In genomic region chr10:24712367-24712761, GRCm38 (mm10) we compare ENCODE assay signal across 8 mouse cellular contexts. TPM values are rescaled to one million over a fixed set of nuclear protein-coding genes. Genes with fewer than 3 reads are reported as not detected.
DNase-seq lines count a peak whose midpoint lies in the region; ATAC-seq and TF ChIP-seq lines count a peak whose summit lies in the region.

No protein-coding gene starts in this region.

- no peaks in the 10 kb centered on the region for H3K9me3 ChIP-seq in heart, embryonic 12.5 days (replicated peaks)
- no peaks in the 10 kb centered on the region for H3K9me3 ChIP-seq in MEL (replicated peaks; ENCODE audit: insufficient read depth, low read length)
- no peaks in the 10 kb centered on the region for H3K9me3 ChIP-seq in hindbrain, embryonic 13.5 days
- H3K9me3 ChIP-seq in midbrain, embryonic 10.5 days (replicated peaks) = no peaks in the 10 kb centered on the region

- no peaks in the 10 kb centered on the region for H3K27me3 ChIP-seq in heart, embryonic 12.5 days (replicated peaks)
- H3K27me3 ChIP-seq in MEL (ENCODE audit: control insufficient read depth in 1 of 2, insufficient read depth in 2 of 2, low read length in 2 of 2) = no peaks in the 10 kb centered on the region; a peak in 2 of 4 replicates
- H3K27me3 ChIP-seq in hindbrain, embryonic 13.5 days = peaks cover 21% of the 10 kb centered on the region
- peaks cover 50% of the 10 kb centered on the region for H3K27me3 ChIP-seq in midbrain, embryonic 10.5 days (ENCODE audit: low read depth, poor library complexity, severe bottlenecking)

- no peak overlapping the region for H3K27ac ChIP-seq in heart, embryonic 12.5 days (ENCODE audit: poor library complexity, severe bottlenecking)
- H3K27ac ChIP-seq in MEL (ENCODE audit: control insufficient read depth, low read depth, low read length) = no peak overlapping the region
- H3K27ac ChIP-seq in hindbrain, embryonic 13.5 days = no peak overlapping the region
- H3K27ac ChIP-seq in midbrain, embryonic 10.5 days (replicated peaks) = peak overlapping the region; percentile 69

- H3K4me2 ChIP-seq in heart, embryonic 12.5 days = peak overlapping the region; percentile 90
- peak overlapping the region; percentile 99 for H3K4me2 ChIP-seq in hindbrain, embryonic 13.5 days

- no peak for TF ChIP-seq POLR2A in MEL (IDR thresholded peaks at IDR 0.05; ENCODE audit: control insufficient read depth in 1 of 2, insufficient read depth in 1 of 2, low read depth in 1 of 2, low read length in 2 of 2, poor library complexity in 1 of 2)

- WGBS in heart, embryonic 12.5 days = 12% methylated on average over 15 of the region's 15 CpGs
- 17% methylated on average over 15 of the region's 15 CpGs for WGBS in hindbrain, embryonic 13.5 days
- WGBS in midbrain, embryonic 10.5 days = 14% methylated on average over 15 of the region's 15 CpGs

- peak overlapping the region; percentile 70 for H3K4me3 ChIP-seq in heart, embryonic 12.5 days
- peak overlapping the region; percentile 62 to 67 for H3K4me3 ChIP-seq in MEL (ENCODE audit: control insufficient read depth in 1 of 2, insufficient read depth in 1 of 2, low read depth in 2 of 2, low read length in 2 of 2)
- peak overlapping the region; percentile 68 for H3K4me3 ChIP-seq in hindbrain, embryonic 13.5 days
- H3K4me3 ChIP-seq in midbrain, embryonic 10.5 days = peak overlapping the region; percentile 74

- no peaks in the 10 kb centered on the region for H3K4me1 ChIP-seq in heart, embryonic 12.5 days (replicated peaks)
- H3K4me1 ChIP-seq in MEL (ENCODE audit: control insufficient read depth in 1 of 2, insufficient read depth in 2 of 2, low read length in 2 of 2) = 0 out of 4 replicates have a peak, but pooled peaks cover 0 to 5% of the 10 kb centered on the region in 2 experiments
- peaks cover 9% of the 10 kb centered on the region for H3K4me1 ChIP-seq in hindbrain, embryonic 13.5 days (replicated peaks)
- H3K4me1 ChIP-seq in midbrain, embryonic 10.5 days = peaks cover 16% of the 10 kb centered on the region

- no peaks in the 10 kb centered on the region for H3K79me2 ChIP-seq in MEL (ENCODE audit: control insufficient read depth, insufficient read depth, low read length, poor library complexity)

- no peaks in the 10 kb centered on the region for H3K36me3 ChIP-seq in heart, embryonic 12.5 days
- H3K36me3 ChIP-seq in MEL (ENCODE audit: control insufficient read depth in 1 of 2, insufficient read depth in 2 of 2, low read length in 2 of 2) = no peaks in the 10 kb centered on the region
- no peaks in the 10 kb centered on the region for H3K36me3 ChIP-seq in hindbrain, embryonic 13.5 days
- H3K36me3 ChIP-seq in midbrain, embryonic 10.5 days = no peaks in the 10 kb centered on the region

- intact Hi-C loops in heart, postnatal 10 days (cut with DNase I) = loop anchor here (5.0 kb wide), 1 partner anchor 80 kb away; no protein-coding TSS in a partner anchor

- TF ChIP-seq RAD21 in MEL (IDR thresholded peaks at IDR 0.05; ENCODE audit: low read depth, low read length) = no peak

- TF ChIP-seq EP300 in MEL (IDR thresholded peaks at IDR 0.05; ENCODE audit: low read depth in 1 of 2, low read length in 2 of 2) = no peak

- DNase-seq in heart, postnatal 10 days = no peak
- peak; percentile 16 for DNase-seq in MEL (ENCODE audit: low read depth, low spot score)
- DNase-seq in midbrain, embryonic 10.5 days (ENCODE audit: low spot score) = no peak
- DNase-seq in urinary bladder, postnatal 25 days (ENCODE audit: low spot score) = no peak
- no peak for DNase-seq in gastrocnemius, adult 18-20 months (ENCODE audit: low spot score)
- no peak for DNase-seq in layer of hippocampus, postnatal 36 days

- TF ChIP-seq CTCF in MEL (IDR thresholded peaks at IDR 0.05 in 2 of 3, conservative IDR thresholded peaks at IDR 0.05 in 1 of 3; ENCODE audit: control insufficient read depth in 1 of 3, insufficient read depth in 1 of 3, low read depth in 2 of 3, low read length in 3 of 3, poor library complexity in 1 of 3, severe bottlenecking in 1 of 3) = no peak

- ATAC-seq in heart, embryonic 12.5 days (ENCODE audit: insufficient number of reproducible peaks, low FRiP score) = no peak
- ATAC-seq in hindbrain, embryonic 13.5 days (ENCODE audit: low FRiP score) = 0 out of 2 replicates have a peak, but pooled peaks have one; percentile 19

- H3K9ac ChIP-seq in heart, embryonic 12.5 days = peak overlapping the region; percentile 76
- peak overlapping the region; percentile 36 for H3K9ac ChIP-seq in MEL (ENCODE audit: control insufficient read depth, low read depth, low read length, poor library complexity, severe bottlenecking)
- H3K9ac ChIP-seq in hindbrain, embryonic 13.5 days = peak overlapping the region; percentile 77

TF ChIP-seq in MEL, 35 proteins besides CTCF, POLR2A, EP300 and RAD21:
- no peak for TF ChIP-seq ZC3H11A (IDR thresholded peaks at IDR 0.05; ENCODE audit: low read depth, low read length)
- no peak for TF ChIP-seq ELF1 (IDR thresholded peaks at IDR 0.05; ENCODE audit: low read depth, low read length)
- TF ChIP-seq CHD2 (IDR thresholded peaks at IDR 0.05; ENCODE audit: low read length) = no peak
- no peak for TF ChIP-seq MAFK (IDR thresholded peaks at IDR 0.05; ENCODE audit: borderline replicate concordance, low read depth, low read length)
- TF ChIP-seq NRF1 (IDR thresholded peaks at IDR 0.05; ENCODE audit: insufficient read depth, low read depth, low read length, poor library complexity, severe bottlenecking) = no peak
- no peak for TF ChIP-seq MYB (IDR thresholded peaks at IDR 0.05; ENCODE audit: low read depth, low read length)
- no peak for TF ChIP-seq MEF2A (IDR thresholded peaks at IDR 0.05; ENCODE audit: extremely low read depth, insufficient replicate concordance, low read depth, low read length, poor library complexity, severe bottlenecking)
- no peak for TF ChIP-seq KAT2A (conservative IDR thresholded peaks at IDR 0.05; ENCODE audit: low read depth, low read length)
- no peak for TF ChIP-seq TCF12 (IDR thresholded peaks at IDR 0.05; ENCODE audit: low read depth, low read length)
- no peak for TF ChIP-seq TBP (IDR thresholded peaks at IDR 0.05; ENCODE audit: low read depth, low read length)
- no peak for TF ChIP-seq RCOR1 (IDR thresholded peaks at IDR 0.05; ENCODE audit: low read depth, low read length)
TF ChIP-seq in MEL: peak in this region for 0.

RNA-seq across cellular contexts. Expression of gene Enpp1, which starts 0.4 kb away (rescaled TPM):
- polyA plus RNA-seq in heart, embryonic 12.5 days (2016; fragmentation: Nextera tagmentation; extraction: Ambion mirVana) = 7.3 and 8.0 TPM in 2 replicates
- 1 to 10 TPM; 6.4 to 6.5 TPM for total RNA-seq in heart, postnatal 10 days (2021)
- total RNA-seq in MEL (2012; rRNA removed) = 0.07 and 0.12 TPM in 2 replicates
- polyA plus RNA-seq in MEL (2012; ENCODE audit: insufficient read depth in 1 of 2, insufficient read length in 2 of 2, low read depth in 1 of 2, low replicate concordance in 2 of 2, missing spikeins in 1 of 2) = under 1 TPM in 1 of 2 experiments, not detected in 1; 0.15 TPM
- polyA plus RNA-seq in hindbrain, embryonic 13.5 days (2015; fragmentation: Nextera tagmentation; extraction: Ambion mirVana) = 2.8 and 3.2 TPM in 2 replicates
- 0.36 and 0.92 TPM in 2 replicates for polyA plus RNA-seq in midbrain, embryonic 10.5 days (2016; fragmentation: Nextera tagmentation; extraction: Ambion mirVana)
- total RNA-seq in gastrocnemius, adult 18-20 months (2021) = 1 to 10 TPM; 3.1 to 3.2 TPM
- total RNA-seq in layer of hippocampus, postnatal 36 days (2021) = 1 to 10 TPM; 3.2 to 4.0 TPM
